Mouse (Mus musculus) small intestine, adult 2 months (tissue): ENCODE data around the gene Drg1. TPM values are rescaled to one million over a fixed set of nuclear protein-coding genes. Genes with fewer than 3 reads are reported as not detected.
"Not testable (repeated sequence)": the region's sequence is repeated elsewhere in the genome, so short reads cannot be mapped to it uniquely, and the experiment has no call there.

Source experiments
- H3K27ac ChIP-seq: fragments of 200-500 bp; 2 replicates; pipeline ENCODE4 v1.5.1; 2012; ENCODE audit warnings: low read depth, low read length, control low read depth, inconsistent platforms; ENCODE audit not compliant: insufficient read depth
- H3K27me3 ChIP-seq: fragments of 200-500 bp; 2 replicates; pipeline ENCODE4 v1.6.1; 2012; ENCODE audit warnings: mild to moderate bottlenecking, moderate library complexity, low read length, inconsistent platforms; ENCODE audit not compliant: control insufficient read depth, insufficient read depth
- H3K36me3 ChIP-seq: fragments of 200-500 bp; 2 replicates; pipeline ENCODE4 v1.6.1; 2012; ENCODE audit warnings: mild to moderate bottlenecking, low read length, control low read depth, inconsistent platforms; ENCODE audit not compliant: control insufficient read depth, insufficient read depth
- H3K4me1 ChIP-seq: fragments of 200-500 bp; 2 replicates; pipeline ENCODE4 v1.6.1; 2012; ENCODE audit warnings: low read length, inconsistent platforms, mixed read lengths; ENCODE audit not compliant: control insufficient read depth, insufficient read depth, insufficient read length
- H3K4me3 ChIP-seq: fragments of 200-500 bp; 2 replicates; pipeline ENCODE4 v1.5.1; 2012; ENCODE audit warnings: low read depth, mild to moderate bottlenecking, control low read depth, inconsistent platforms, low read length, moderate library complexity
- CTCF ChIP-seq: fragments of 200-500 bp; IDR thresholded peaks from 2 replicates; pipeline ENCODE4 v1.5.1; 2012; ENCODE audit warnings: low read depth, mild to moderate bottlenecking, control low read depth, inconsistent platforms, low read length, moderate library complexity, mixed read lengths; ENCODE audit not compliant: insufficient replicate concordance, insufficient read length; ENCODE audit errors: extremely low read depth
- POLR2A ChIP-seq: fragments of 200-500 bp; IDR thresholded peaks from 2 replicates; pipeline ENCODE4 v1.6.1; 2012; ENCODE audit warnings: low read depth, mild to moderate bottlenecking, control low read depth, inconsistent platforms, low read length, moderate library complexity
- WGBS: fragments of 180-500 bp; shearing (Covaris S2); methylation state at CpG from one replicate; pipeline ENCODE4 v1.1.7; 2018; 5-methylcytosine and 5-hydroxymethylcytosine counted together
- polyA plus RNA-seq: library from polyadenylated mRNA; depleted of rRNA; stranded (reverse); fragments of >200 nt; gene quantifications from 2 replicates; pipeline ENCODE4 v1.2.3, GENCODE M21; 2012

Drg1 gene
- polyA plus RNA-seq, 1 experiment: 9.6 TPM

DNA sequence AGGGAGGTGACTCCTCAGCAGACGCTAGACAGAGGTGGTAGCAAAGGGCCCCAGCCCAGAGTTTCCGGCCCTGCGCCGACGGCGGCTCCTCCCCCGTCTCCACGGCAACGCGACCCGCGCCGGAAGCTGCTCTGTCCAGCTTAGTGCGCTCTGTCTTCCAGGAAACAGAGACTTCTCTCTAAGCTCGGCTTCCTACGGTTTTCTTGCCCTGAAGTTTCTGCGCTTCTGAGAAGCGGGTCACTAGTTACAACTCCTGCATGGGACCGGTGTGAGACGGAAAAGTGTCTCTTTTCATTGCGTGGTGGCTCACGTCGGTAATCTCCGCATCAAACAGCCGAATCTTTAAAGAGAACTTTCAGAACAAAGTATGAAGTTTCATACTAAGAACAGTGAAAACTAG is 72.9 kb downstream of the Drg1 start, which contains the start of gene Sfi1:
Gene Sfi1 (minus strand): TSS at position 101 of the 400 bp plus-strand sequence.
- no peaks in the 10 kb centered on the region for H3K27me3 ChIP-seq
- H3K4me1 ChIP-seq: no peaks in the 10 kb centered on the region
- no peak for TF ChIP-seq POLR2A
- no peak for TF ChIP-seq CTCF
- no peak within 1 kb of the TSS for H3K4me3 ChIP-seq
- no peaks in the 10 kb centered on the region for H3K36me3 ChIP-seq
- WGBS: 86% methylated on average over 25 of the region's 25 CpGs
- no peak within 1 kb of the TSS for H3K27ac ChIP-seq

DNA sequence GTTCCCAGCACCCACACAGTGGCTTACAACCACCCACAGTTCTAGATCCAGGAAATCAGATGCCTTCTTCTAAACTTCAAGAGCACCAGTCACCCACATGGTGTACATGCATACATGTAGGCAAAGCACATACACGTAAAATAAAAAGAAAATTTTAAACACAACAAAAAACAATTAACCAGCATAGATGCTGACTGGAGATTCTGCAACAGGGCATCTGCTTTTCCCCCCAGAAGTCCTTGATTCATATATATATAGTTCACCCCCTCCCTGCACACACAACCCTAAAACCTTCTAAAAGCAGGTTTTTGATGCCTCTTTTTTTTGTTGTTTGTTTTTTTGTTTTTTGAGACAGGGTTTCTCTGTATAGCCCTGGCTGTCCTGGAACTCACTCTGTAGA is 83.5 kb downstream of the Drg1 start:
- H3K4me3 ChIP-seq, H3K27me3 ChIP-seq, H3K27ac ChIP-seq, H3K36me3 ChIP-seq, H3K4me1 ChIP-seq: not testable (repeated sequence)
- WGBS: 88% methylated on average over 1 of the region's 1 CpGs

DNA sequence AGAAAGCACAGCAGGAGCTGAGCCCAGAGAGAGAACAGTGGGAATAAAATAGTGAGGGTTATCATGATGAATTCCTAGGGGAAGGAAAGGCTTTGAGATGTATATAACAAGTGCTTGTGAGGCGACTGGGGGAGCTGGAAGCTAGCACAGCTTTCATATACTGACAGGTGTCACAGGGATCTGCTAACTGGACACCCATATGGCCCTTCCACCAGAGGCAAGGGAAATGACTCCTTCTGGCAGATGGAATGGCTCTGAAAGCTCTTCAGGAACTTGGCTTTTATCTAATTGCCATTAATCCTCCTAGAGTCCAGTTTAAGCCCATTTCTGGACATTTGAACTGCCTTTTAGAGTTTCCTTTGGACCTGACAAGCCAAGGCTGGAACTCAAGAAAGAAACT is 84.2 kb downstream of the Drg1 start:
- H3K27ac ChIP-seq, H3K36me3 ChIP-seq, H3K27me3 ChIP-seq, H3K4me3 ChIP-seq, H3K4me1 ChIP-seq: not testable (repeated sequence)
- WGBS: 74% methylated on average over 1 of the region's 1 CpGs

DNA sequence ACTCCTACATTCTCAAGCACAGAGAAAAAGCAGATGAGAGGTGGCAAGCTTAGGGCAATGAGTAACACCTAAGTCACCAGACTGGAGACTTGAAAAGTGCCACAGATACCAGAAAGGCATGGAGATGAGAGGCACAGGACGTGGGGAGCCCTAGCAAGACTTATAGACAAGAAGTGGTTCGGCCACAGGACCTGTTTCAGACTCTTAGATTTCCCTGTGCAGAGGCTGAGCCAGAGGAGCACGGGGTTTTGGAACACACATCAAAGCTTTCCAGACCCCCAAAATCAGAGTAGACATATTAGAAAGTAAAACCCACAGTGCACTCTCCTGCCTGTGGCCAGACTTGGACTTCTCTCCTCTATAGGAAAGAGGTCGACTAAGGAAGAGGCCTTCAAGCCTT is 85.0 kb downstream of the Drg1 start:
- H3K4me3 ChIP-seq, H3K4me1 ChIP-seq, H3K27me3 ChIP-seq, H3K27ac ChIP-seq, H3K36me3 ChIP-seq: not testable (repeated sequence)
- 58% methylated on average over 4 of the region's 4 CpGs for WGBS

DNA sequence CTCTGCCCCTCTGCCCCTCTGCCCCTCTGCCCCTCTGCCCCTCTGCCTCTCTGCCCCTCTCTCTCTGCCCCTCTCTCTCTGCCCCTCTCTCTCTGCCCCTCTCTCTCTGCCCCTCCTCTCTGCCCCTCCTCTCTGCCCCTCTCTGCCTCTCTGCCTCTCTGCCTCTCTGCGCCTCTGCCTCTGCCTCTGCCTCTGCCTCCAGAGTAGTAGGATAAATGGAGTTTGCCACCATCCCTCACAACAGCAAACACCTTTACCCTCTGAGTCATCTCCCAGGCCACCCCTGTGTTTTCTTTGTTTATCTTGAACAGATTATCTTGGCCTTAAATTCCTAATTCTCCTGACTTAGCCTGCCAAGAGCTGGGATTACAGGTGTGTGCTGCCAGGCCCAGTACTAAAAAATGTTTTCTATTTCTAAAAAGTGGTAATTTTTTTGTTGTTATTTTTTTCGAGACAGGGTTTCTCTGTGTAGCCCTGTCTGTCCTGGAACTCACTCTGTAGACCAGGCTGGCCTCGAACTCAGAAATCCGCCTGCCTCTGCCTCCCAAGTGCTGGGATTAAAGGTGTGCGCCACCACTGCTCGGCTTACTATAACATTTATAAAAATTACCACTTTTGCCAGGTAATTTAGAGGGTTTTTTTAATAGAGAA is 85.6 kb downstream of the Drg1 start:
- H3K4me3 ChIP-seq, H3K4me1 ChIP-seq, H3K36me3 ChIP-seq, H3K27ac ChIP-seq, H3K27me3 ChIP-seq: not testable (repeated sequence)
- WGBS: 75% methylated on average over 6 of the region's 6 CpGs

DNA sequence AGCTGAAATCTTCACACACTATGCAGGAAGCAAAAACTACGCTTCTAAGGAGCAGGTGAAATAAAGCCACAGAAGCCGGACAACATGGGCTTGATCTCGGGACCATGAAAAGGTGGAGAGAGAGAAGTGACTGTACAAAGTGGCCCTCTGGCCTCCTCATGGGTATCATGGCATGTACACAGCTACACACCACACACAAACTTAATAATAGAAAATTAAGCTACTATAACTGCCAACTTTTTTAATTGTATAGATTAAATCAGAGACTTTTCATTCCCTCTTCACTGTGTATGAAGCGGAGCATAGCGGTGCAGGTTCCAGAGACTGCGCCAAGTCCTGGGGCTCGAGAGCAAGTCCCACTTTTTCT is 86.5 kb downstream of the Drg1 start:
- 89% methylated on average over 7 of the region's 7 CpGs for WGBS
- not testable (repeated sequence) for H3K36me3 ChIP-seq, H3K4me1 ChIP-seq, H3K27me3 ChIP-seq, H3K4me3 ChIP-seq, H3K27ac ChIP-seq

DNA sequence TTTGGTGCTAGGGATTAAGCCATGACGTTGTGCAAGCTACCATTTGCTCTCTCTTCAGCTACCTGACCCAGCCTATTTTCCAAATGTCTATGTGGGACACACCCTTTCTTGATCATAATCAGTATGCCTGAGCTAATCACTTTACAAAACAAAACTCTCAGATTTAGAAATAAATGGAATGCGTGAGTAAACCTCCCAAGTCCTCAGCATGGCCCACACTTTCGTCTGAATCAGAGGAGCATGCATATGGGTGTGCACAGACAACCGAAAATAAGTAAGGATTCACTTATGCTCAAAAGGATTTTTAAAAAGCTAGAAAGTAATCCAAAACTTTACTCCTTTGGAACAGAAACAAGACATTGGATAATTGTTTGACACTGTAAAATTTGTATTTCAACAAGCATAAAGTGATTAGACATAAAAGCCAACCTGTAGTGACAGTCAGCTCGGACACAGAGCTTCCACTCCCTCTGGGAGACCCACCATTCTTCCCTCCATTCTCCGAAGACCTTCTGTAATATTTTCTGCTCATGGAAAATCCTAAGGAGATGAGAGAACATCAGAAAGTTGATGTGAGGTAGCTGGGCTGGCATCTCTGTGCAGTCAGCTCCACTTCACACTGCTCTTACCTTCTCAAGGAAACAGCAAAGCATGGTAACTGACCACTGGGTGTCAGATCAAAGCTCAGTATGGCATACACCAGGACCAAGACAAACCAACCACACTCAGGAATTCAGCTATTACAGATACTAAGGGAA is 87.1 kb downstream of the Drg1 start:
- not testable (repeated sequence) for H3K4me3 ChIP-seq, H3K36me3 ChIP-seq, H3K4me1 ChIP-seq, H3K27me3 ChIP-seq, H3K27ac ChIP-seq
- WGBS: 84% methylated on average over 6 of the region's 6 CpGs

DNA sequence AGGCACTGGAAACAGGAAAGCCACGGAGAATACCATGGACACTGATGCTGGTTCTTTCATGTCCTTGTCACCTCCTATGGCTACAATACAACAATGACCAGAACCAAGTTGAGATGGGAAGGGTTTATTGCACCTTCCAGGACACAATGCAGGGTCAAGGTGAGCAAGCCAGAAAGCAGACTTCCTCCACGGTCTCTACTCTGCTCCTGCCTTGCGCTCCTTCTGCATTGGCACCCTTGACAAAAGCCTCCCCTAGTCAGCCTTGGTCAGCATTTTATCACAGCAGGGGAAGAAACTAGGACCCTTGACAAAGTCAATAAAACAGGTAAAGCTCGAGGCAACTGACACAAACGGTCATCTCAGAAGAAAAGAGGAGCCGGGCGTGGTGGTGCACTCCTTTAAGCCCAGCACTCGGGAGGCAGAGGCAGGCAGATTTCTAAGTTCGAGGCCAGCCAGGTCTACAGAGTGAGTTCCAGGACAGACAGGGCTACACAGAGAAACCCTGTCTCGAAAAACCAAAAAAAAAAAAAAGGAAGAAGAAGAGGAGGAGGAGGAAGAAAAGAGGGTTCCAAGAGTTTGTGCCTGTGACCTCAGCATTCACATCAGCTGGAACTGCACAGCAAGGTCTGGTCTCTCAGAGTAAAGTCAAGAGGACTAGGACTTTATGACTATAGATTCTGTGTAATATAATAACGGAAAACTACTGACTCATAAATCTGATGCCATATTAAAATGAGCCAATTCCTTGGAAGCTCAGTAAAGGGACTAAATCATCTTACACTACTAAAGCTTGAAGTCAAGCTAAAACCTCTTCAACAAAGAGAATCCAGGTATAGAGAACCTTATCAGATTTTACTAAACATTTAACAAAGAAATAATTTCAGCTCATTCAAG is 92.5 kb downstream of the Drg1 start:
- not testable (repeated sequence) for H3K4me1 ChIP-seq, H3K36me3 ChIP-seq, H3K27ac ChIP-seq, H3K4me3 ChIP-seq, H3K27me3 ChIP-seq
- WGBS: 75% methylated on average over 11 of the region's 11 CpGs

DNA sequence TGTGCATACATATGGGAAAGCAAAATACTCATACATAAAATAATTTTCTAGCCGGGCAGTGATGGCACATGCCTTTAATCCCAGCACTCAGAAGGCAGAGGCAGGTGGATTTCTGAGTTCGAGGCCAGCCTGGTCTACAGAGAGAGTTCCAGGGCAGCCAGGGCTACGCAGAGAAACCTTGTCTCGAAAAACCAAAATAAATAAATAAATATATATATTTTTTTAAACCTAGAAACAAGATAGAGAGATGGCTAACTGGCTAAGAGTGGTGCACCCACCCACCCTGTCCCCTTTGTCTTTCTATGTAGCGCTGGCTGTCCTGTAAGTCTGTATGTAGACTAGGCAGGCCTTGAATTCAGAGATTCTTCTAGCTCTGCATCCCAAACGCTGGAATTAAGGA is 93.7 kb downstream of the Drg1 start:
- WGBS: 50% methylated on average over 4 of the region's 6 CpGs
- H3K36me3 ChIP-seq, H3K27ac ChIP-seq, H3K4me1 ChIP-seq, H3K4me3 ChIP-seq, H3K27me3 ChIP-seq: not testable (repeated sequence)

DNA sequence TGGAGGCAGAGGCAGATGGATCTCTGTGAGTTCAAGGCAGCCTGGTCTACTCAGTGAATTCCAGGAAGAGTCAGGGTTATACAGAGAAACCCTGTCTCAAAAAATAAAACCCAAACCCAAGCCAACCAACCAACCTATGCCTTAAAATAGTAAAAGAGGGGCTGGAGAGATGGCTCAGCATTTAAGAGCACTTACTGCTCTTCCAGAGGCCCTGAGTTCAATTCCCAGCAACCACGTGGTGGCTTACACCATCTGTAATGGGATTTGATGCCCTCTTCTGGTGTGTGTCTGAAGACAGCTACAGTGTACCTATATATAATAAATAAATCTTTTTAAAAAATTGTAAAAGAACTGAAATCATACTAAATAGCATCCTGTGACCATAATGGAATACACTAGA is 94.3 kb downstream of the Drg1 start:
- H3K27ac ChIP-seq, H3K4me1 ChIP-seq, H3K4me3 ChIP-seq, H3K36me3 ChIP-seq, H3K27me3 ChIP-seq: not testable (repeated sequence)
- 63% methylated on average over 1 of the region's 1 CpGs for WGBS

DNA sequence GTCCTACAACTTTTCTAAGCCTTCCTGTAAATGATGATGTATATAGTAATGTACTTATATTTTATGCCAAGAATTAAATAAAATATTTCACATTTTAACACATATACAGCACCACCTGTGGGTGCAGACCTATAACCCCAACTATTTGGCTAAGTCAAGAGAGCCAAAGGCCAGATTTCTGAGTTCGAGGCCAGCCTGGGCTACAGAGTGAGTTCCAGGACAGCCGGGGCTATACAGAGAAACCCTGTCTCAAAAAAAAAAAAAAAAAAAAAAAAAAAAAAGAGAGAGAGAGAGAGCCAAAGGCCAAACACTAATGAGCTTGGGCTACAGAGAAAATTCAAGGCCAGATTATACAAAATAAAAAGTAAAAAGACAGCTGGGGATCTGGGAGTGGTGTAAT is 97.2 kb downstream of the Drg1 start:
- not testable (repeated sequence) for H3K4me1 ChIP-seq, H3K4me3 ChIP-seq, H3K27me3 ChIP-seq, H3K27ac ChIP-seq, H3K36me3 ChIP-seq
- 62% methylated on average over 2 of the region's 2 CpGs for WGBS
